Mouse (Mus musculus) frontal cortex, adult 2 months (tissue): ENCODE measurements around the gene Nfic. TPM values are rescaled to one million over a fixed set of nuclear protein-coding genes. Genes with fewer than 3 reads are reported as not detected.

Source experiments
- DNase-seq, 2 experiments: peaks; one replicate each; pipeline ENCODE4 v3.0.0; 2022; ENCODE audit warnings: low spot score in 1 of 2; ENCODE audit errors: extremely low spot score in 1 of 2
- polyA plus RNA-seq: library from polyadenylated mRNA; depleted of rRNA; stranded (reverse); fragments of >200 nt; gene quantifications from 2 replicates; pipeline ENCODE4 v1.2.3, GENCODE M21; 2012; rRNA removed

Gene Nfic
- 39.6 and 47.7 TPM in 2 replicates for polyA plus RNA-seq

GRCm38 (mm10) chr10:81455181-81455895 lies at the start of gene Nfic:
Gene Nfic (minus strand): TSS chr10:81455635.
- no peak for DNase-seq

GRCm38 (mm10) chr10:81502658-81503057 lies 47.2 kb upstream of the Nfic start:
- DNase-seq = peak in 1 of 2 experiments; percentile 97

- no peak for DNase-seq
Measured at GRCm38 (mm10) chr10:81501863-81502262, 46.4 kb upstream of the Nfic start.

GRCm38 (mm10) chr10:81500032-81500431 lies 44.6 kb upstream of the Nfic start, which contains the start of gene S1pr4:
Gene S1pr4 (minus strand): TSS chr10:81500132.
- DNase-seq = no peak

- DNase-seq = no peak
Measured at GRCm38 (mm10) chr10:81499250-81499901, 43.9 kb upstream of the Nfic start.

GRCm38 (mm10) chr10:81498316-81499249 lies 43.1 kb upstream of the Nfic start:
- DNase-seq = no peak

- no peak for DNase-seq
Measured at GRCm38 (mm10) chr10:81497401-81498270, 42.2 kb upstream of the Nfic start.

- DNase-seq = no peak
Measured at GRCm38 (mm10) chr10:81496969-81497368, 41.5 kb upstream of the Nfic start.

- DNase-seq = peak; percentile 99
Measured at GRCm38 (mm10) chr10:81496264-81496901, 40.9 kb upstream of the Nfic start, which contains the start of gene Ncln. Gene Ncln (minus strand): TSS chr10:81496392.

GRCm38 (mm10) chr10:81495616-81496263 lies 40.3 kb upstream of the Nfic start:
- DNase-seq = no peak

GRCm38 (mm10) chr10:81495151-81495550 lies 39.7 kb upstream of the Nfic start:
- DNase-seq = no peak

GRCm38 (mm10) chr10:81494260-81495041 lies 39.0 kb upstream of the Nfic start:
- DNase-seq = no peak

- DNase-seq = no peak
Measured at GRCm38 (mm10) chr10:81493601-81494220, 38.3 kb upstream of the Nfic start.

GRCm38 (mm10) chr10:81492606-81493240 lies 37.3 kb upstream of the Nfic start:
- no peak for DNase-seq

- DNase-seq = no peak
Measured at GRCm38 (mm10) chr10:81491018-81491417, 35.6 kb upstream of the Nfic start.

GRCm38 (mm10) chr10:81489941-81490340 lies 34.5 kb upstream of the Nfic start:
- DNase-seq = no peak

- no peak for DNase-seq
Measured at GRCm38 (mm10) chr10:81488081-81488480, 32.6 kb upstream of the Nfic start.
